Mouse (Mus musculus): ENCODE measurements around the gene Pef1.

The Pef1 gene

GRCm38 (mm10) chr4:130102111-130102651, at the start of gene Pef1:
Gene Pef1 (plus strand): TSS chr4:130102558.
- no peak for DNase-seq (ENCODE audit: low spot score in 2 of 2)

- no peak for DNase-seq (ENCODE audit: low spot score in 2 of 2)
These were observed 49.2 kb upstream of the Pef1 start for GRCm38 (mm10) chr4:130053111-130053510.

GRCm38 (mm10) chr4:130054727-130055126, 47.6 kb upstream of the Pef1 start:
- DNase-seq (ENCODE audit: low spot score in 2 of 2), result no peak

GRCm38 (mm10) chr4:130055160-130056010, 47.0 kb upstream of the Pef1 start:
- DNase-seq (ENCODE audit: low spot score in 2 of 2), result no peak

GRCm38 (mm10) chr4:130056011-130056322, 46.4 kb upstream of the Pef1 start:
- no peak for DNase-seq (ENCODE audit: low spot score in 2 of 2)

GRCm38 (mm10) chr4:130056471-130056870, 45.9 kb upstream of the Pef1 start:
- no peak for DNase-seq (ENCODE audit: low spot score in 2 of 2)

GRCm38 (mm10) chr4:130060937-130061336, 41.4 kb upstream of the Pef1 start:
- no peak for DNase-seq (ENCODE audit: low spot score in 2 of 2)

- DNase-seq (ENCODE audit: low spot score in 2 of 2), result no peak
These were observed 39.2 kb upstream of the Pef1 start for GRCm38 (mm10) chr4:130063191-130063590.

- no peak for DNase-seq (ENCODE audit: low spot score in 2 of 2)
These were observed 35.5 kb upstream of the Pef1 start for GRCm38 (mm10) chr4:130066816-130067215.

- DNase-seq (ENCODE audit: low spot score in 2 of 2), result no peak
These were observed 31.8 kb upstream of the Pef1 start for GRCm38 (mm10) chr4:130070523-130070922.

GRCm38 (mm10) chr4:130071758-130072157, 30.6 kb upstream of the Pef1 start:
- DNase-seq (ENCODE audit: low spot score in 2 of 2), result no peak

- no peak for DNase-seq (ENCODE audit: low spot score in 2 of 2)
These were observed 29.0 kb upstream of the Pef1 start for GRCm38 (mm10) chr4:130073367-130073766.

GRCm38 (mm10) chr4:130074761-130075515, 27.4 kb upstream of the Pef1 start:
- no peak for DNase-seq (ENCODE audit: low spot score in 2 of 2)

GRCm38 (mm10) chr4:130076856-130077255, 25.5 kb upstream of the Pef1 start:
- no peak for DNase-seq (ENCODE audit: low spot score in 2 of 2)

GRCm38 (mm10) chr4:130078816-130079485, 23.4 kb upstream of the Pef1 start:
- no peak for DNase-seq (ENCODE audit: low spot score in 2 of 2)

- no peak for DNase-seq (ENCODE audit: low spot score in 2 of 2)
These were observed 22.8 kb upstream of the Pef1 start for GRCm38 (mm10) chr4:130079521-130079920.

- peak; percentile 69 to 74 for DNase-seq (ENCODE audit: low spot score in 2 of 2)
These were observed 20.8 kb upstream of the Pef1 start for GRCm38 (mm10) chr4:130081345-130082190.

GRCm38 (mm10) chr4:130082211-130082610, 20.1 kb upstream of the Pef1 start:
- no peak for DNase-seq (ENCODE audit: low spot score in 2 of 2)

- DNase-seq (ENCODE audit: low spot score in 2 of 2), result peak in 1 of 2 experiments; percentile 32
These were observed 17.9 kb upstream of the Pef1 start for GRCm38 (mm10) chr4:130084331-130084945.

GRCm38 (mm10) chr4:130085246-130085820, 17.0 kb upstream of the Pef1 start:
- no peak for DNase-seq (ENCODE audit: low spot score in 2 of 2)

All from right cerebral cortex, adult 2 months (tissue).